Mouse (Mus musculus): ENCODE data around the gene Ptpn7. TPM values are rescaled to one million over a fixed set of nuclear protein-coding genes. Genes with fewer than 3 reads are reported as not detected.
A peak's percentile ranks its signal among the peaks of the same experiment; 100 is the strongest.

Ptpn7 gene
- total RNA-seq, 2 experiments from 2014 or later = 0.35 to 0.59 TPM

- intact Hi-C loops (cut with DNase I) = no loop called here
- DNase-seq (ENCODE audit: low spot score in 2 of 2) = no peak
These were observed 16.5 kb downstream of the Ptpn7 start for GRCm38 (mm10) chr1:135148996-135149395.

DNA sequence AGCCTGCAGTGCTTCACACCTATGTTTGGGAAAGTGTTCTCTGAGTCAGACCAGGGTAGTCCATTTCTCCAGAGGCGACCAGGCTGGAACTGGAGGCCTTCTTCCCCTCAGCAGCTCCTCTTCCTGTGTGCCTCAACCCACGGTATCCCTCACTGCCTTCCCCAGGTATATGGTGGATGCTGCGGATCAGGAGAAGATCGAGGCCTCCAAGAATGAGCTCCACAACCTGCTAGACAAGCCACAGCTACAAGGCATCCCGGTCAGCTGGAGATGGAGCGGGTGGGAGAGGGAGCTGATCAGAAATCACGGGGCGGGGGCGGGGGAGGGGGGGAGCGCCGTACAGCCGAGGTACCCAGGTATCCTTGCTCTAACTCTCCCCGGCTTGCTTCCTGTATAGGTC is 21.5 kb downstream of the Ptpn7 start:
- DNase-seq (ENCODE audit: low spot score in 2 of 2) = no peak
- intact Hi-C loops (cut with DNase I) = loop anchor here (1.0 to 5.0 kb wide), 2 partner anchors 12 to 213 kb away; no protein-coding TSS in a partner anchor

- intact Hi-C loops (cut with DNase I) = loop anchor here (1.0 to 5.0 kb wide), 2 partner anchors 12 to 213 kb away; no protein-coding TSS in a partner anchor
- peak; percentile 79 to 82 for DNase-seq (ENCODE audit: low spot score in 2 of 2)
These were observed 22.0 kb downstream of the Ptpn7 start for GRCm38 (mm10) chr1:135154411-135154959.

DNA sequence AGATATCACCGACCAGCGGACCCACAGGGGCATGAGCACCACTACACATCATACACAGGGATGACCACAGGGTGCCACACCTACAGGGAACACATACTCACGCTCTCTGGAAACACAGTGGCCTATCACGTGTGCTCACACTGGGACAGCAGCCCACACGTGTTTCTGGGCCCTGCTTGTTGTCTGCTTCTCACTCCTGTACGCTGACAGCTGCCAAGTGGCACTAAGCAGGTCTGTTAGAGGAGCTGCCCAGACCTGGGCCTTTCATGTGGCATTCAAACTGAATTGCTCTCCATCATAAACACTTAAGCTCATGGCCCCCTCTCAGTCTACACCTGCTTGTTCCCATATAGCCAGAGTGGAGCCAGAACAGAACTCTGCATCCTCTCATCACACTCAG is 23.8 kb downstream of the Ptpn7 start:
- no peak for DNase-seq (ENCODE audit: low spot score in 2 of 2)
- intact Hi-C loops (cut with DNase I) = no loop called here

DNA sequence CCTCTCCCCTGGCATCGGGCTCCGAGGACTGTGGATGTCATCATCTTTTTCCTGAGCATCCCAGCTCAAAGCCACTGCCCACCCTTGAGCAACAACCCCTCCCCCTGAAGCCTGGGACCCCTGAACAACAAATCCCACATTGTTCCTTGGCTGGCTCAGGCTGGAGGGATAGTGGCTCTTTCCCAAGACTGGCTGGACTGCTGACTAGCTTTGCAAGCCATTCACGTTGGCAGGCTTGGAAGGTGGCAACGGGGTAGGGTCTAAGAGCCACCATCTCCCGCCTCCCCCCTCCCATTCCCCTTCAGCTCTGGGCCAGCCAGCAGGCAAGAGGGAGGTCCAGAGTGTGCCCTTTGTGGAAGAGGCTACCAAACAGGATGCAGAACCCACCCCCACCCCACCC is 26.1 kb downstream of the Ptpn7 start:
- no peak for DNase-seq (ENCODE audit: low spot score in 2 of 2)
- intact Hi-C loops (cut with DNase I) = no loop called here

DNA sequence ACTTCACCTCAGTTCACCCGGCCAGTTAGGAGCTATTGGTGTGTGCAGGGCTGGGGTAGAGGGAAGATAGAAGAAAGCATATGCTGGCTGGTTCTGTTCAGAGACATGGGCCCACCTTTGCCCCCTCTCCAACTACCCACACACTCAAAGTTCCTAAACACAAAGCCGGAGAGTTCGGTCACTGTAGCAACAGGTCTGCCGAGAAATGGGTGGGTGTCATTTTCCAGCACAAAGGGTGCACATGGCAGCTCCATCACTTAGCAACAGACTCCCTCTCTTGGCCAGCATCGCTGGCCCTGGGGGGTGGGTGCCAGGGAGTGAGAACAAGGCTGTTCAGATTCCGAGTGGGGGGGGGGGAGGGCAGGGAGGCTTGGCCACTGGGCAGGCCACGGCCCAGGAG is 26.6 kb downstream of the Ptpn7 start:
- DNase-seq (ENCODE audit: low spot score in 2 of 2) = peak; percentile 32 to 53
- intact Hi-C loops (cut with DNase I) = no loop called here

DNA sequence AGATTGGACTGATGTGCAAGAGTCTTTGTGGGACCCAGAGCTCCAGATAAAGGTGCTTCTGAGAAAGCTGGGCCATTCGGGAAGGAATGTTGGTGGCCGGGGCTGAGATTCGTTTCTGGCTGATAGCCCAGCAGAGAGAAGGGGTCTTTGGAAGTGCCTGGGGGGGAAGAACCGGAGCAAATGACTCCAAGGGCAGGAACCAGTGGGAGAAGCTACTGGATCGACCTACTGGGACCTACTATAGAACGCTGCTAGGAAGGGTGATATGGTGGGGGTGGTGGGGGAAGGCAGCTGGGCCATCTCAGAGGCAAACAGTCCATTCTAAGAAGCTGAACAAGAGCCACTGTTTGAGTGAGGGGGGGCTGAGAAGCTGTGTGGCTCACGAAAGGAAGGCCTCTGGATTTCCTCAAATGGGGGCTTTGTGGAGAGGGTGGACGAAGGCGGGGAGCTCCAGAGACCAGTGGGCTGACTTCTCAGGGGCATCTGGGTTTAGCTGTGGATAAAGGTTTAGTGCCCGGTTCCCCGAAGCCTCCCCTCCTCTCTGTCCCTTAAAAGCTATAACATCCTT is 27.1 kb downstream of the Ptpn7 start:
- no peak for DNase-seq (ENCODE audit: low spot score in 2 of 2)
- intact Hi-C loops (cut with DNase I) = no loop called here

DNA sequence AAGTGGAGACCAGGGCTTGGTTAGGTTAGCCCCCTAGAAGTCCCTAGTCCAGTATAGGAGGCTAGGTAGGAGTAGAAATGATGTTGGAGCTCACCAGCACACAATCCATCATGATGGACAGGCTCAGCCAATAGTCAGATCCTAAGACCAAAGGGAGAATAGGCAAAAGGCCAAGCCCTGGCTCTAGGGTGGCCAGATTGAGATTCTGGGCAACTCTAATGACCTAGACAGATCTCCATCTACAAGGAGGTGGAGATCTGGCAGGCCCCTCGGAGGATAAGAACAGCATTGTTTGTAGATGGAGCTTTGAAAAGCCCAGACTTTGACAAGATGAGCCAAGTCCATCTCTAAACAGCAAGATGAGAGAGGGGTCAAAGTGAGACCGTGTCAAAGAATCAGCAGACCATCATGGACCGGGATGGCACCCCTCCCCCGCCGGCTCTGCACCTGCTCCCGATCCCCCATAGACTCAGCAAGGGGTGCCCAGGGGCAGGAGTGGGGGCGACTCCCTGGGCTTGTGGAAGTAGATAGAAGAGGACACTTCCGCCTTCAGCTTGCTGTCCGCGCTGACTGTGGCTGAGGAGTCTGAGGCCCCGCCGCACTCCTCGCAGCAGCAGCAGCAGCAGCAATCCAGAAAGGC is 28.0 kb downstream of the Ptpn7 start:
- no peak for DNase-seq (ENCODE audit: low spot score in 2 of 2)
- intact Hi-C loops (cut with DNase I) = no loop called here

DNA sequence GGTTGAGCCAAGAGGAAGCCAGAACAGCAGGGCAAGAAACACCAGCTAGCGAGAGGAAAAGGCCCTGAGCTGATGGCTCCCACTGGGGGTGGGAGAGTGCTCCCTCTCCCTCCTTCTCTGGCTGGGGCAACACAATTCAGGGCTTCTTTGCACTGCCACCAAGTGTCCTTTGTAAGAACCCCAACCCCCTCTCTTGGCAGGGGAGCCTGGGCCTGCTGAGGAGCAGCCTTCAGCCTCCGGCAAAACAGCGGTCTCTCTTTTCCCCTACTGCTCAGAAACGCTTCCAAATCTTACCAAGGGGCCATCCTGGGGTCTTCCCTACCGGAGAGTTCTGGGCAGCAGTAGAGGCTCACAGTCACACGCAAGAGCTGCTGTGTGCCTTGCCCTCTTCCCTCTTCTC is 30.2 kb downstream of the Ptpn7 start:
- intact Hi-C loops (cut with DNase I) = no loop called here

DNA sequence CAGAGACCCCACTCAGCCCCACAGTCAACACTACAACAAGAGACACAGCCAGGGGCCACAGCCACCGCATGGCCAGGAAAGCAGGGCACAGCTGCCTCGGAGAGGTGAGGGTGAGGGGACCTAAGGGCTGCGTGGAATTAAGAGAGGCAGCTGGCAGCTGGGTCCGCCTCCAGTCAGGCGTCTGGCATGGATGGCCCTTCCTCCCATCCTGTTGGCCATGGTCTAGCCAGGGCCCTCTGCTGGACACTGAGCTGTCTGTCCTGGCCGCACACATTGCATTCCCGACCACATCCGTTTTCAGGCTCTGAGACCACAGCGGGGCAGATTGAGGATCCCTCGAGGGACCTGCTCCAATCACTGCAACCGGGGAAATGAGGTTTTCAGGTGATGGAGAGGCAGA is 34.9 kb downstream of the Ptpn7 start, which contains the start of gene Gpr37l1:
Gpr37l1 (minus strand) TSS at position 247 of the 400 bp plus-strand sequence.
- intact Hi-C loops (cut with DNase I) = no loop called here
- no peak for DNase-seq (ENCODE audit: low spot score in 2 of 2)

More for the DNA sequence above, 30.2 kb downstream of the Ptpn7 start:
- no peak for DNase-seq (ENCODE audit: low spot score in 2 of 2)

DNA sequence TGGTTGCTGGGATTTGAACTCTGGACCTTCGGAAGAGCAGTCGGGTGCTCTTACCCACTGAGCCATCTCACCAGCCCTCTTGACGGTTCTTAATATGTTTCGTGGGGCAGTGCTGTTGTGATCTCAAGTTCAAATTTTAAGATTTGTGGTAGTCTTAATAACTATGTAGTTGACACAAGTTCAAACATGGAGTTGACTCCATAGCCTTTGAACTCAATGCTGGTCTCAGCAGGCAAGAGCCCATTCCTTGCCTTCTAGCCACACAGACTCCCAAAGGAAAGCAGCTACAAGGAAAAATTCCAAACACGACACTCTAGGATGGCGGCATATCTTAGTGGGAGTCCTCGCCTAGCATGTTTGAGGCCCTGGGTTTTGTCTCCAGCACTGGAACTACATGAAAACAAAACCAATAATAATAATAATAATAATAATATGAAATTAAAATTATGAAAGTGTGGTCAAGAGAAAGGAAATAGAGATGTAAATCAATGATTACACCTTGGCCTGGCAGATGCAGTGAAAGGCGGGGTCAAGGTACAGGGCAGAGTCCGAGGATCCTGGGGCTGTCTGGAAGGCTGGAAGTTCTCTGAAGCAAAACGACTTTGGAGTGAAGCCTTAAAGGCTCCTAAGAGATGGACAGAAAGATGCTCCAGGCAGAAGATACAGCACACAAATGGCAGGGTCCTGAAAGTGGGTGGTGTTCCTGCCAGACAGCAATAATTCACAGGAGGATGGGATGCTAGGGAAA is 36.1 kb downstream of the Ptpn7 start:
- DNase-seq (ENCODE audit: low spot score in 2 of 2) = no peak
- intact Hi-C loops (cut with DNase I) = no loop called here

- DNase-seq (ENCODE audit: low spot score in 2 of 2) = no peak
- intact Hi-C loops (cut with DNase I) = no loop called here
These were observed 37.2 kb downstream of the Ptpn7 start for GRCm38 (mm10) chr1:135169556-135170224.

GRCm38 (mm10) chr1:135170299-135170698 is 37.8 kb downstream of the Ptpn7 start:
- DNase-seq (ENCODE audit: low spot score in 2 of 2) = no peak
- intact Hi-C loops (cut with DNase I) = no loop called here

DNA sequence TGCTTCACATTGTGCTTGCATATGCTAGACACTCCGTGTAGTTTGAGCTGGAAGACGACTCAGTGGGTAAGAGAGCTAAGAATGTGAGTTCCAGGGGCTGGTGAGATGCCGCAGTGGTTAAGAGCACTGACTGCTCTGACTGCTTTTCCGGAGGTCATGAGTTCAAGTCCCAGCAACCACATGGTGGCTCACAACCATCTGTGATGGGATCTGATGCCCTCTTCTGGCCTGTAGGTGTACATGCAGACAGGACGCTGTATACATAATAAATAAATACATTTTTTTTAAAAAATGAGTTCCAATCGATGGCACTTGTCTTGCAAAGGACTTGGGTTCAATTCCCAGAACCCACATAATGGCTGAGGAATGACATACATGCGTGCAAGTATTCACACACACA is 38.7 kb downstream of the Ptpn7 start:
- no peak for DNase-seq (ENCODE audit: low spot score in 2 of 2)
- intact Hi-C loops (cut with DNase I) = no loop called here

- peak; percentile 54 to 55 for DNase-seq (ENCODE audit: low spot score in 2 of 2)
These were observed 39.5 kb downstream of the Ptpn7 start for GRCm38 (mm10) chr1:135171984-135172383.

DNA sequence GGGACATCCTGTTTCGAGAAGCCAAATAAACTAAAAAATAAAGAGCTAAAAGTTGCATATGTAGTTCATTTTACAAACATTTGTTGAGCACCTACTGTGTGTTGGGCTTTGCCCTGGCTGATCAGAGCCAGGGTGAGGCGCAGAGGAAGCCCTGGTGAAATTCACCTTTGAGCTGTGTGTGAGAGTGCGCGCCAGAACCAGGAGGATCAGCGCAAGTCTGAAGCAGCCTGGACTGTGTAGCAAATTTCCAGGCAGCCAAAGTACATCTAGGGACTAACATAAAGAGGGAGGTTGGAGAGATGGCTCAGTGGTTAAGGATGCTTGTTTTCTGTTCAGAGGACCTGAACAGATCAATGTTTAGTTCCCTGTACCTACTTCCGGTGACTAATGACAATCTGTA is 40.8 kb downstream of the Ptpn7 start:
- intact Hi-C loops (cut with DNase I) = loop anchor here (2.0 kb wide), 1 partner anchor 195 kb away; no protein-coding TSS in a partner anchor
- no peak for DNase-seq (ENCODE audit: low spot score in 2 of 2)

More at GRCm38 (mm10) chr1:135171984-135172383, 39.5 kb downstream of the Ptpn7 start:
- intact Hi-C loops (cut with DNase I) = loop anchor here (1.0 to 2.0 kb wide), 2 partner anchors 87 to 197 kb away; no protein-coding TSS in a partner anchor

DNA sequence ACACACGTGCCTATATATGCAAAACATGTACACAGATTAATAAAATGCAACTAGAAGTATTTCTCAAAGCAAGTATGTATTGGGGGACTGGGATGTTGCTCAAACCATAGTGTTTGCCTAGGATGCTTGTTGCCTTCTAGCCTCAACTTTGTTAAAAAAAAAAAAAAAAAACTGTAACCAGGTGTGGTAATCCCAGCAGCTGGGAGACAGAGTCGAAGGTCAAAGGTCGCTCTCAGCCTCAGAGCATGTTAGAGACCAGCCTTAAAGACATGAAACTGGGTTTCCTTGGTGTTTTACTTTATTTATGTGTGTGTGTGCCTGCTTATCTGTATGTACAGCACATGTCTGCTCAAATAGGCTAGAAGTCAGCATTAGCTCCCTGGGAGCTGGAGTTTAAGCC is 42.7 kb downstream of the Ptpn7 start:
- intact Hi-C loops (cut with DNase I) = no loop called here
- no peak for DNase-seq (ENCODE audit: low spot score in 2 of 2)

DNA sequence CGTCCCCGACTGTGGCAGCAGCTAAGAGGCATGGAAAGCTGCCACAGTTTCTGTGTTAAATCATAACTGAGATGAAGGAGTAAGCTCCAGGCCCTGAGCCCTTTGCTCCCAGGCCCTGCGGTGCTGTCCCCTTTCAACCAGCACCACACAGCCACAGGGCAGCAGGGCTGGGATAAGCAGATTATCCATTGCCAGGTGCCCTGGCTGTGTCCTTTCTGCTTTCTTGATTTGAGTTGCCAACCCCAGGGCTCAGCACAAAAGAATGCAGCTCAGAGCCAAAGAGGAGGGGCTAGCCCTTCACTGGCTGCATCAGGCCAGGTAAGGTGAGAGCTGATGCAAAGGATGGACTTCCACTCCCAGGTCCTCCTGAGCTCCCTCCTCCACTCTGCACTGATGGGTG is 45.2 kb downstream of the Ptpn7 start:
- intact Hi-C loops (cut with DNase I) = no loop called here
- no peak for DNase-seq (ENCODE audit: low spot score in 2 of 2)

DNA sequence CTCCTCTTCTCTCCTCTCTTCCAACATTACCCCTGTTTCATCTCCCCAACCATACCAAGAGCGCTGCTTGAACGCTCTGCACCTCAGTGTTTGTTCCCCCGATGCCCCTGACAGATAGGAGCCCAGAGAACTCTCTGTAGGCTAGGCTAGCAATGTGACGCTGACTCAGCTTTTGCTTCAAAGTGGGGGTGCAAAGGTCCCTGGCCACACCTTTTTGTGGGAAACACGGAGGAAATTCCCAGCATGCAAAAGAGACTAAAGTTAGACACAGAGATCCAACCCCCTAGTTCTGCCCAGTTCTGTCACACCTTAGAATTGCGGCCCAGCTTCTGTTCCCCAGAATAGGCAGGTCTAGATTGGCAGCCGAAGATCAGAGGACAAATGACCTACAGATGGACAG is 46.4 kb downstream of the Ptpn7 start:
- no peak for DNase-seq (ENCODE audit: low spot score in 2 of 2)
- intact Hi-C loops (cut with DNase I) = no loop called here

DNA sequence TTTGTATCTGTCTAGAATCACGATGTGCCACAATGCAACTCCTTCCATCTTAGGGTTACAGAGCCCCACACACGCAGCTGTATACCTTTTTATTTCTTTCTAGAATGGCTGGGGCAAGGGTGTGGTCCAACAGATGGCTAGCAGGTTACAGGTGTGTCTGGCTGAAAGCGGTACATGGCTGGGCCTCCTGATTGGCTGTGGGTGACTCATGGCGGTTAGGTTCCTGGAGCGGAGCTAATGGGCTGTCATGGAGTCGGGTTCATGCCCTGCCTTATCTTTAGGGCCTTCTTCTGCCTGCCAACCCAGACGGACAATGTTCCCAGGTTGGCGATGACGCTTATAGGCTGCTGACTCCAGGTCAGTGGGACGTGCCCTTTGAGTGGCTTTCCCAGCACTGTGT is 48.3 kb downstream of the Ptpn7 start:
- DNase-seq (ENCODE audit: low spot score in 2 of 2) = no peak
- intact Hi-C loops (cut with DNase I) = no loop called here
